Mouse (Mus musculus) brain, adult 2 months (tissue): ENCODE data around the gene Smoc1.

Source experiments
- DNase-seq: peaks from one replicate; pipeline ENCODE4 v3.0.0; 2011; ENCODE audit warnings: low read depth, low spot score

Smoc1 gene

GRCm38 (mm10) chr12:81024407-81024806 is 2.2 kb upstream of the Smoc1 start:
- DNase-seq: peak; percentile 75

- DNase-seq: no peak
These were observed 1.6 kb upstream of the Smoc1 start for GRCm38 (mm10) chr12:81024993-81025392.

- DNase-seq: peak; percentile 16
These were observed 661 bp downstream of the Smoc1 start for GRCm38 (mm10) chr12:81026995-81027942.

GRCm38 (mm10) chr12:81028291-81028920 is 1.8 kb downstream of the Smoc1 start:
- DNase-seq: no peak

- no peak for DNase-seq
These were observed 3.1 kb downstream of the Smoc1 start for GRCm38 (mm10) chr12:81029731-81030130.

GRCm38 (mm10) chr12:81031579-81031978 is 5.0 kb downstream of the Smoc1 start:
- peak; percentile 43 for DNase-seq

GRCm38 (mm10) chr12:81033389-81034041 is 6.9 kb downstream of the Smoc1 start:
- DNase-seq: peak; percentile 74

GRCm38 (mm10) chr12:81034042-81034417 is 7.4 kb downstream of the Smoc1 start:
- DNase-seq: peak; percentile 17

- no peak for DNase-seq
These were observed 9.2 kb downstream of the Smoc1 start for GRCm38 (mm10) chr12:81035850-81036249.

GRCm38 (mm10) chr12:81043616-81044015 is 17.0 kb downstream of the Smoc1 start:
- DNase-seq: no peak

- peak; percentile 81 for DNase-seq
These were observed 20.3 kb downstream of the Smoc1 start for GRCm38 (mm10) chr12:81046926-81047325.

GRCm38 (mm10) chr12:81049661-81050060 is 23.1 kb downstream of the Smoc1 start:
- DNase-seq: no peak

GRCm38 (mm10) chr12:81055000-81055705 is 28.5 kb downstream of the Smoc1 start:
- DNase-seq: peak; percentile 16

GRCm38 (mm10) chr12:81055811-81056210 is 29.2 kb downstream of the Smoc1 start:
- DNase-seq: no peak

GRCm38 (mm10) chr12:81057619-81058018 is 31.0 kb downstream of the Smoc1 start:
- no peak for DNase-seq

- no peak for DNase-seq
These were observed 32.0 kb downstream of the Smoc1 start for GRCm38 (mm10) chr12:81058561-81058960.

- DNase-seq: peak; percentile 37
These were observed 35.3 kb downstream of the Smoc1 start for GRCm38 (mm10) chr12:81061831-81062361.

GRCm38 (mm10) chr12:81063336-81063955 is 36.8 kb downstream of the Smoc1 start:
- no peak for DNase-seq

GRCm38 (mm10) chr12:81074139-81074538 is 47.5 kb downstream of the Smoc1 start:
- no peak for DNase-seq

GRCm38 (mm10) chr12:81074941-81075340 is 48.3 kb downstream of the Smoc1 start:
- no peak for DNase-seq
